Mouse (Mus musculus) bone marrow, adult 2 months (tissue): ENCODE data around the gene Agt.

Experiments
- CTCF ChIP-seq: fragments of 200-500 bp; IDR thresholded peaks from 2 replicates; pipeline ENCODE4 v1.5.1; 2011; ENCODE audit warnings: low read length, control low read depth; ENCODE audit not compliant: control insufficient read depth, insufficient read depth
- POLR2A ChIP-seq: fragments of 200-500 bp; IDR thresholded peaks from 2 replicates; pipeline ENCODE4 v1.6.1; 2011; ENCODE audit warnings: low read depth, mild to moderate bottlenecking, control low read depth, low read length, borderline replicate concordance; ENCODE audit not compliant: control insufficient read depth

GRCm38 (mm10) chr8:124530076-124530475 is 39.4 kb downstream of the Agt start:
- TF ChIP-seq CTCF: no peak
- no peak for TF ChIP-seq POLR2A
